Mouse (Mus musculus): ENCODE measurements at regions not wholly inside any gene's neighbourhood (a gene's known extent, or its start where the extent isn't known, plus 50 kb on each side); places are given as distances from the start of the nearest gene placed in this dataset.

DNA sequence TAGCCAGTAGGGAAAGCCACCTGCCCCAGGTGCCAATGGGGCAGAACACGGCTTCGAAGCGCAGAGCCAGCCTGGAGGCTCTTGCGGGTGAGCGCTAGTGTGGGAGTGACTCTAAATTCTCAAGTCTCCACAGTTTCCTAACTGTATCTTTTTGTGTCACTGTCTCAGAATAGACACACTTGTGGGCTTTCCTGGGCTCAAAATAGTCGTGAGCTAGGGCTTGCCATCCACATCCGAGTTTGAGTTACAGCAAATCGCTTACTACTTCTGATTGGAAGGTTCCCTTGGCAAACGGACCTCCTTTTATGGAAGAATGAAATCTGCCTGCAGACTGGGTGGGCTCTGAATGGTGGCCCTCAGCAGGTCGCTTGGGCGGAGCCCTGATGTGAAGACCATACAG is 71.0 kb upstream of the Pmepa1 start:
- Histone ChIP-seq H3K9ac (ENCODE audit: low read depth, low read length) (no peak overlapping the region), H3K4me3 (ENCODE audit: low read length) (no peak overlapping the region), H3K9me3 (ENCODE audit: control insufficient read depth, low read length) (peaks cover 4% of the 10 kb centered on the region; the same call in 1 of the 2 replicates), H3K27ac (ENCODE audit: low read depth, low read length) (no peak overlapping the region), H3K27me3 (ENCODE audit: control insufficient read depth, insufficient read depth, low read length) (no peaks in the 10 kb centered on the region), H3K4me1 (ENCODE audit: control insufficient read depth, insufficient read depth, low read length) (peaks cover 14% of the 10 kb centered on the region), H3K36me3 (ENCODE audit: control insufficient read depth, insufficient read depth, low read length) (no peaks in the 10 kb centered on the region), H3K4me2 (replicated peaks; ENCODE audit: low read depth, low read length) (no peak overlapping the region)
- WGBS = 67% methylated on average over 11 of the region's 11 CpGs
- ATAC-seq (ENCODE audit: low FRiP score, low TSS enrichment) = no peak

- H3K9me3 ChIP-seq (ENCODE audit: control insufficient read depth, low read length) = peaks cover 4% of the 10 kb centered on the region; the same call in 1 of the 2 replicates
- H3K4me2 ChIP-seq (replicated peaks; ENCODE audit: low read depth, low read length) = no peak overlapping the region
- H3K4me1 ChIP-seq (ENCODE audit: control insufficient read depth, insufficient read depth, low read length) = peaks cover 22% of the 10 kb centered on the region
- H3K27ac ChIP-seq (ENCODE audit: low read depth, low read length) = no peak overlapping the region
- no peak overlapping the region for H3K9ac ChIP-seq (ENCODE audit: low read depth, low read length)
- H3K36me3 ChIP-seq (ENCODE audit: control insufficient read depth, insufficient read depth, low read length) = no peaks in the 10 kb centered on the region
- no peak overlapping the region for H3K4me3 ChIP-seq (ENCODE audit: low read length)
- WGBS = 86% methylated on average over 3 of the region's 3 CpGs
- H3K27me3 ChIP-seq (ENCODE audit: control insufficient read depth, insufficient read depth, low read length) = no peaks in the 10 kb centered on the region
- ATAC-seq (ENCODE audit: low FRiP score, low TSS enrichment) = no peak
Observed at GRCm38 (mm10) chr2:173348757-173349156, 72.4 kb upstream of the Pmepa1 start.

DNA sequence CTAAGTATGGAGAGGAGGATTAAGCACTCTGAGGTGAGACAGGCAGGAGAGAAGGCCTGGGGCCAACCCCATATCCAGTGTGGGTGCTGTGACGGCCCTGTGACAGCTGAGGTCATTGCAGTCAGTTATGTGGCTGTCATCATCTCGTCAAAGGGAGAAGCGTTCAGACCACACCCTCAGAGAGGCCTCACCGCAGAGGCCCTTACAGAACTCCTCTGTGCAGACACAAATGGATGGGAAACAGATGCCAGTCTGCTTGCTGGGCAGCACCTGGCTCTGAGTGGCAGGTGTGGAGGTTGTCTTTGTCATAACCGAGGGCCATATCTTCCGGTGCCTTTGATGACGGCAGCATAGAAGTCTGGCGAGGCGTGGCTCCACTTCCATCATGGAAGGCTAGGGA is 73.2 kb upstream of the Pmepa1 start:
- WGBS = 81% methylated on average over 9 of the region's 9 CpGs
- Histone ChIP-seq H3K27me3 (ENCODE audit: control insufficient read depth, insufficient read depth, low read length) (no peaks in the 10 kb centered on the region), H3K9ac (ENCODE audit: low read depth, low read length) (no peak overlapping the region)

GRCm38 (mm10) chr2:173349910-173350309 is 73.6 kb upstream of the Pmepa1 start:
- no peak overlapping the region for H3K9ac ChIP-seq (ENCODE audit: low read depth, low read length)
- 82% methylated on average over 4 of the region's 4 CpGs for WGBS
- no peak overlapping the region for H3K4me3 ChIP-seq (ENCODE audit: low read length)
- H3K4me2 ChIP-seq (replicated peaks; ENCODE audit: low read depth, low read length) = no peak overlapping the region
- H3K27ac ChIP-seq (ENCODE audit: low read depth, low read length) = no peak overlapping the region
- ATAC-seq (ENCODE audit: low FRiP score, low TSS enrichment) = no peak
- no peaks in the 10 kb centered on the region for H3K9me3 ChIP-seq (ENCODE audit: control insufficient read depth, low read length)
- H3K36me3 ChIP-seq (ENCODE audit: control insufficient read depth, insufficient read depth, low read length) = no peaks in the 10 kb centered on the region
- H3K27me3 ChIP-seq (ENCODE audit: control insufficient read depth, insufficient read depth, low read length) = no peaks in the 10 kb centered on the region
- peaks cover 24% of the 10 kb centered on the region for H3K4me1 ChIP-seq (ENCODE audit: control insufficient read depth, insufficient read depth, low read length)

More for the DNA sequence above, 73.2 kb upstream of the Pmepa1 start:
- H3K27ac ChIP-seq (ENCODE audit: low read depth, low read length) = no peak overlapping the region
- H3K9me3 ChIP-seq (ENCODE audit: control insufficient read depth, low read length) = no peaks in the 10 kb centered on the region
- H3K4me2 ChIP-seq (replicated peaks; ENCODE audit: low read depth, low read length) = no peak overlapping the region
- H3K36me3 ChIP-seq (ENCODE audit: control insufficient read depth, insufficient read depth, low read length) = no peaks in the 10 kb centered on the region
- no peak for ATAC-seq (ENCODE audit: low FRiP score, low TSS enrichment)
- no peak overlapping the region for H3K4me3 ChIP-seq (ENCODE audit: low read length)
- peaks cover 24% of the 10 kb centered on the region for H3K4me1 ChIP-seq (ENCODE audit: control insufficient read depth, insufficient read depth, low read length)

- H3K4me1 ChIP-seq (ENCODE audit: control insufficient read depth, insufficient read depth, low read length) = peaks cover 24% of the 10 kb centered on the region
- no peak overlapping the region for H3K9ac ChIP-seq (ENCODE audit: low read depth, low read length)
- 92% methylated on average over 3 of the region's 3 CpGs for WGBS
- H3K9me3 ChIP-seq (ENCODE audit: control insufficient read depth, low read length) = no peaks in the 10 kb centered on the region
- no peak overlapping the region for H3K27ac ChIP-seq (ENCODE audit: low read depth, low read length)
- no peak for ATAC-seq (ENCODE audit: low FRiP score, low TSS enrichment)
- H3K36me3 ChIP-seq (ENCODE audit: control insufficient read depth, insufficient read depth, low read length) = no peaks in the 10 kb centered on the region
- H3K4me3 ChIP-seq (ENCODE audit: low read length) = no peak overlapping the region
- H3K27me3 ChIP-seq (ENCODE audit: control insufficient read depth, insufficient read depth, low read length) = no peaks in the 10 kb centered on the region
- no peak overlapping the region for H3K4me2 ChIP-seq (replicated peaks; ENCODE audit: low read depth, low read length)
Observed at GRCm38 (mm10) chr2:173350405-173350804, 74.1 kb upstream of the Pmepa1 start.

DNA sequence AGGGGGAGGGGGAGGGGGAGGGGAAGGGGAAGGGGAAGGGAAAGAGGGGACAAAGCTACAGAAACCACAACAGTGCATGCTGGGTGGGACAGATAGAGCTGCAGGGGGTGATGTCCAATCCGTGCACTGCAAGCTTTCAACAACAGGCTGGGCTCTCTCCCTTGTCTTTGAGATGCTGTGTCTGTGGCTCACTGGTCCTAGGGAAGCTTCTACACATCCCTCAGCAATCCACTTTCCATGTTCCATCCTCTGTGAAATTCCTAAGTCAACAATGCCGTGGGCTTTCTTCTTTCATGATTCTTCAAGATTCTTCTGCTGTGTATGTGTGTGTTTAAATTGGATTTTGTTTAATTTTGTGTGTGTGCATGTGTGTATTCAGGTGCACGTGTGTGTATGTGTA is 74.5 kb upstream of the Pmepa1 start:
- H3K27me3 ChIP-seq (ENCODE audit: control insufficient read depth, insufficient read depth, low read length) = no peaks in the 10 kb centered on the region
- H3K4me3 ChIP-seq (ENCODE audit: low read length) = no peak overlapping the region
- peaks cover 24% of the 10 kb centered on the region for H3K4me1 ChIP-seq (ENCODE audit: control insufficient read depth, insufficient read depth, low read length)
- WGBS = 76% methylated on average over 3 of the region's 3 CpGs
- H3K9me3 ChIP-seq (ENCODE audit: control insufficient read depth, low read length) = no peaks in the 10 kb centered on the region
- H3K9ac ChIP-seq (ENCODE audit: low read depth, low read length) = no peak overlapping the region
- no peak overlapping the region for H3K4me2 ChIP-seq (replicated peaks; ENCODE audit: low read depth, low read length)
- no peak overlapping the region for H3K27ac ChIP-seq (ENCODE audit: low read depth, low read length)
- no peaks in the 10 kb centered on the region for H3K36me3 ChIP-seq (ENCODE audit: control insufficient read depth, insufficient read depth, low read length)
- no peak for ATAC-seq (ENCODE audit: low FRiP score, low TSS enrichment)

DNA sequence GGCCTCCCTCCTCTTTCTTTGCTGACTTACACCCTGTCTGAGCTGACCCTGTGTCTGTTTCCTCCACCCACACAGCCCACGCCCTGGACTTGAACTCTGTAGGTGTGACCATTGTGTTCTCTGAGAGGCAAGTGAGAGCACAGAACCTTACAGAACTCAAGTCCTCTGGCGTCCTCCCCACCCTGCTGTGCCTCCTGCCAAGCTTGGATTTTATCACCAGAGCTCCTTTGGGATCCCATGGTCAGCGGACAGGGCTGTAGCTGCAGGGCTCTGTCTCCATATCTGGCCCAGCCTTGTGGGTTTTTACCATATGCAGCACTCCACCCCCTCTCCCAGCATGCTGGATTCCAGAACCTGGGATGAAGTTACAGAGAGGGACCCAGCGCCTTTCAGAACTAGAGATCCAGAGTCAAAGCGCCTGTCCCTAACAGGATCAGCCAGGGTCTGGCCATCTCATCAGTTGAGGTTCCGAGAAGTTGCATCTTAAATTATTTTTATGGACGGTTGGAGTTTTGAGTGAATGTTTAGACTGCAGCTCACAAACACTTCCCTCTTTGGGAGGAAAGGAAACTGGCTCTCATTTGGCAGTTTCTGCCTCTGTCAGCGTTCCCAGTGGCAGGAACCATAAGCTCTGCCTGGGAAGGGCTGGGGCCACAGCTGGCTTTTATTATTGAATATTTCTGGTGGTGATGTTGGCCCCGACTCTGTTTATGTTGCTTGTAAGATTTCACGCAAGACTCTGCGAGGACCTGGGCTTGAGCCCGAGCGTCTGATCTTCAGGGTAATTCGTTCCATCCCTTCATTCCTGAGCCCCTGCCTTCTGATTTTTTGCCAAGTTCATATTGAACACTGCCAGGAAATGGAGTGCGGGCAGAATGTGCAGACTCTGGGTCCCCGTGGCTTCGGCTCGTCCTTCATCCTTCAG is 75.8 kb upstream of the Pmepa1 start:
- no peaks in the 10 kb centered on the region for H3K9me3 ChIP-seq (ENCODE audit: control insufficient read depth, low read length)
- peak; percentile 70 for ATAC-seq (ENCODE audit: low FRiP score, low TSS enrichment)
- H3K4me1 ChIP-seq (ENCODE audit: control insufficient read depth, insufficient read depth, low read length) = peaks cover 24% of the 10 kb centered on the region
- peak overlapping the region; percentile 90 for H3K27ac ChIP-seq (ENCODE audit: low read depth, low read length)
- WGBS = 43% methylated on average over 18 of the region's 18 CpGs
- H3K36me3 ChIP-seq (ENCODE audit: control insufficient read depth, insufficient read depth, low read length) = no peaks in the 10 kb centered on the region
- H3K4me3 ChIP-seq (ENCODE audit: low read length) = no peak overlapping the region
- no peak overlapping the region for H3K9ac ChIP-seq (ENCODE audit: low read depth, low read length)
- H3K27me3 ChIP-seq (ENCODE audit: control insufficient read depth, insufficient read depth, low read length) = no peaks in the 10 kb centered on the region
- no peak overlapping the region for H3K4me2 ChIP-seq (replicated peaks; ENCODE audit: low read depth, low read length)

GRCm38 (mm10) chr2:173352756-173353139 is 76.4 kb upstream of the Pmepa1 start:
- H3K36me3 ChIP-seq (ENCODE audit: control insufficient read depth, insufficient read depth, low read length) = no peaks in the 10 kb centered on the region
- peak overlapping the region; percentile 90 for H3K27ac ChIP-seq (ENCODE audit: low read depth, low read length)
- 33% methylated on average over 3 of the region's 3 CpGs for WGBS
- no peak overlapping the region for H3K9ac ChIP-seq (ENCODE audit: low read depth, low read length)
- no peaks in the 10 kb centered on the region for H3K9me3 ChIP-seq (ENCODE audit: control insufficient read depth, low read length)
- no peak overlapping the region for H3K4me2 ChIP-seq (replicated peaks; ENCODE audit: low read depth, low read length)
- no peak for ATAC-seq (ENCODE audit: low FRiP score, low TSS enrichment)
- no peak overlapping the region for H3K4me3 ChIP-seq (ENCODE audit: low read length)
- H3K4me1 ChIP-seq (ENCODE audit: control insufficient read depth, insufficient read depth, low read length) = peaks cover 24% of the 10 kb centered on the region
- H3K27me3 ChIP-seq (ENCODE audit: control insufficient read depth, insufficient read depth, low read length) = no peaks in the 10 kb centered on the region

DNA sequence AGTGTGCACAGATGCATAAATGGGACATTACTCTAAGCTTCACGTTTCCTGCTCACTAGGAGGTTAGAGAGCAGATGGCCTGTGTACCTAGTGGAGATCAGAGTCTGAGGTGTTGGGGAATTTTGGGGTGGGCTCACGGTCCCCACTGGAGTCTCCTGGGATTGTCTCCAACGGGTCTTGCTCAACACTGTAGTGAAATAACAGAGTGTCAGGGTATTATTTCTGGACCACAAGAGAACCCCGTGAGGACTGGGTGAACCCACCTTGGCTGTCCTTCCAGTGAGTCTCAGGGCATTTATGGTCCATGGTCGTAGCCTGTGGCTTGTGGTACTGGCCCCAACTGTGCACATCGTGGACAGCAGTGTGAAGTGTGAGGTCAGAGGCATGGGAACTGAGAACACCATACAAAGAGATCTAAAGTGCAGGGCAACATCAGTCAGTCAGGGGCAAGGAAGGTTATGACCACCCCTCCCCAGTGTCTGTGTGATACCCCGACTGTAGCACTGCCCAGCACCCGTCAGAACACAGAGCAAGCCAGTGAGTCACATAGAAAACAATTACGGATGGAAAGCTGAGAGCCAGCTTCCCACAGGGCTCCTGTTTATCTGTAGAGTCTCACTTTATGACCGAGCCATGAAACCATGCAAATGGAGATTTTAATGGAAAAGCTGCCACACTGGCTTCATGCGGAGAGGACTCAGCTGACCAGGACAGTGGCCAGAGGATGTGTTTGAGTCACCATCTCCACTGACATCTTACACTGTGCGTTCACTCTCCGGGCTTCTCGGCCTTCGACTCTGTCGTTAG is 77.3 kb upstream of the Pmepa1 start:
- H3K27me3 ChIP-seq (ENCODE audit: control insufficient read depth, insufficient read depth, low read length) = no peaks in the 10 kb centered on the region
- H3K9ac ChIP-seq (ENCODE audit: low read depth, low read length) = no peak overlapping the region
- no peak overlapping the region for H3K4me3 ChIP-seq (ENCODE audit: low read length)
- peaks cover 24% of the 10 kb centered on the region for H3K4me1 ChIP-seq (ENCODE audit: control insufficient read depth, insufficient read depth, low read length)
- no peak overlapping the region for H3K4me2 ChIP-seq (replicated peaks; ENCODE audit: low read depth, low read length)
- H3K9me3 ChIP-seq (ENCODE audit: control insufficient read depth, low read length) = no peaks in the 10 kb centered on the region
- H3K36me3 ChIP-seq (ENCODE audit: control insufficient read depth, insufficient read depth, low read length) = no peaks in the 10 kb centered on the region
- WGBS = 70% methylated on average over 16 of the region's 16 CpGs
- peak overlapping the region; percentile 90; the same call in 1 of the 2 replicates for H3K27ac ChIP-seq (ENCODE audit: low read depth, low read length)
- no peak for ATAC-seq (ENCODE audit: low FRiP score, low TSS enrichment)

Data from kidney, embryonic 14.5 days (tissue).